Mouse (Mus musculus): ENCODE measurements around the gene Prss36.
"Not testable (repeated sequence)": the region's sequence is repeated elsewhere in the genome, so short reads cannot be mapped to it uniquely, and the experiment has no call there.

Prss36 gene

DNA sequence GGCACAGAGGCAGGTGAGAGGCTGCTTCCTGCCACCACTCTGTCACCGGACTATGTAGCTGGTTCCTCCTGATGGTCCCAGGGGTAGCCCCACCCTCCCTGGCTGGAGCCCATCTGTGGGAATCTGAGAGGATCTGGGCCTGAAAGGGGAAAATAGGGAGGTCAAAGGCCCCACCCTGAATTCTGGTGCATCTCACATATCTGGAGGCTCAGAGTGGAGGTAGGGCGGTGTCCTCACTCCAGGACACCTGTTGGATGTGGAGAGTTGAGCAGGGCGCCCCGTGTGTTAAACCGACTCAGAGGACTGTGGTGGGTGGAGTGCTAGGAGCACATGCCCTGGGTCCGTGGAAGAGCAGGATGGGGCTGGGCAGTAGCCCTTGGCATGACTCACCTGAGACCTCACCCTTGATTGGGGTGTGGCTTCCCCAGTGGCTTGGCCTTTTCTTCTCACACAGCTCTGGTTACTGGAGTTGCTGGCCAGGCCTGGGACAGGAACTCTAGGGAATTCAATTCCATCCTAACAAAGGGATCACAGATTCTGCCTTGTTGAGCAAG, at the start of gene Prss36:
TSS of gene Prss36 (minus strand) at position 256 of the 554 bp plus-strand sequence.
- DNase-seq, result no peak

DNA sequence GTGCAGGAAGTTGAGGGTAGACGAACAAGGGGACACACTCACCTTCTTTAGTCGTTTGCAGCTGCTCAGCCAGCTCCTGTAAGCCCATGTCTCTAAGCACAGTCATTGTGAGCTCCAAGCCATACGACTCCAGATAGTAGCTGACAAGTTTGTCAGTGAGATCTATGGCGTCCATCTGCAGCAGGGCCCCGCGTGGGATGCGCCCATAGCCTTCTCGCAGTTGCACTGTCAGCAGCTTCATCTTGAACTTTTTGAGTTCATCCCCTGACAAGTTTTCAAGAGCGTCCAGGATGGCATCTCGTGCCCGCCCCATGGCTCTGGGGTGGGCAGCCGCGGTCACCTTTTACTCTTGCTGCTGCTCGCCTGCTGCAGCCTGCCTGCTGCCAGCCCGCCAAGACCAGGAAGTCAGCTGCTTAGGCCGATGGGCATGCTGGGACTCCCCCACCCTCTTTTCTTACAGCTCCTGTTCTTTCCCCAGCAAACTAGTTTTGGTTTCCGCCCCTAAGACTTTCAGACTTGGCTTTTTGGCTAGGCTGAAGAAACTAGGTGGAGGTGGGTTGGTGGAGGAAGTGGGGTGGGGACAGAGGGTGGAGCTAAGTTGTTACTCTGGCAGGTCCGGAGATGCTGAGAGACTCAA, 46.9 kb upstream of the Prss36 start, which contains the start of gene Pycard:
TSS of gene Pycard (minus strand) at position 527 of the 637 bp plus-strand sequence.
- DNase-seq, result peak; percentile 58 to 67

DNA sequence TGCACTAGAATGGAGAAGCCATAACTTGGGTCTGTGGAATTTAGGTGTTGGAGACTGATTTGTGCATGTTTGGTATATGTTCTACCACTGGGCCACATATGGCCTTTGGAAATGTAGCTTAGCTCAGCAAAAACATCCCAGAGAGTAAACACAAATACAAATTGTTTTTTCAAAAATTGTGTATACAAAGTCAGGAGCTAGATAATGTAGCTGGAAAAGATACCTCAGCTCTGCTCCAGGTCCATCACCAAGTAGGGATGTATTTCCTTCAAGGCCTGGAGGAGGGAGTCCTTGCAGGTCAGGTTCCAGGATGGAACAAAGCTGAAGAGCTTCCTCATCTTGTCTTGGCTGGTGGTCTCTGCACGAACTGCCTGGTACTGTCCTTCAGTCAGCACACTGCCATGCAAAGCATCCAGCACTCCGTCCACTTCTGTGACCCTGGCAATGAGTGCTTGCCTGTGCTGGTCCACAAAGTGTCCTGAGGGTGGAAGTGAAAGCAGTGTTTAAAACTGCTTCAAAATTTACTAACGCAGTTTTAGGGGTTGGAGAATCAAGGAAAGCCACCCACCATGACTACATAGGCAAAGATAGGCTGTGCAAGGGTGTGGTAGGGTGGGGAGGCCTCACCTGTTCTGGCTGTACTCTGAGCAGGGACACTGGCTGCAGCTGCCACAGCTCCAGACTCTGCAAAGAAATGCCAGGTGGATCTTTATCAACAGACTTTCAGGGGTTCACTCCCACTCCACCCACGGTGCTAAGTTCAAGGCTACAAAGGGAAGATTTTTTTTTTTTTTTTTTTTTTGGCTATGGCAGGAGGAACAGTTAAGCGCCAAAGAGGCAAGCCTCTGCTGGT, 46.2 kb upstream of the Prss36 start:
- no peak for DNase-seq

DNA sequence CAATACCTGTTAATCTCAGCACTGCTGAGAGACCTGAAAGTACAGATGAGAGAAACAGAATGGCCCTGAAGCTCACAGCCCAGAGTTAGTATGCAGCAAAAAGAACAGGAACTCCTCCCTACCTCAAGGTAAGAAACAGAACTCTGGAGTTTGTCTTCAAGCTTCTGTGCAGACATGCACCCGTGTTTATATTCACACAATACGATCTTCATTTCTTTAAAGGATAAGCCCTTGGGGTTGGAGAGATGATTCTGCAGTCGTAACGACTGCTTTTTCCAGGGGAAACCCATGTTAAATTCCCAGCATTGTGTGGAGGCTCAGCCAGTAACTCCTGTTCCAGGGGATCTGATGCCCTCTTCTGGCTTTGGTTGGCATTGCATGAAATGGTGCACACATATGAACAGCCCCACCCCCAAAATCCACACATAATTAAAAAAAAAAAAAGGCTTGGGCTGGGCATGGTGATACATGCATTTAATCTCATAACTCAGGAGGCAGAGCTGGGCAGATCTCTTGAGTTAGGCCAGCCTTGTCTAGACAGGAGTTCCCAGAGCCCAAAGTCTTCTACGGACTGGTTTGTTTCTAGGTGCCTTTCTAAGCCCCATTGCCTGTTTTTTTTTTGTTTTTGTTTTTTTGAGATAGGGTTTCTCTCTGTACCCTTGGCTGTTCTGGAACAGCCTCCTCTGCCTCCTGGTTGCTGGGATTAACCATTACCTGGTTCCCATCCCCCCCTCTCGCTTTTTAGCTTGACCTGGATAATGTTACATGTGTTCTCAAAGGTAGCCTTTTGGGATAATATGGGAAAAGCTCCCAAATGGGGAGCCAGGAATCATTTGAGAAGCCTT, 45.3 kb upstream of the Prss36 start:
- DNase-seq, result peak; percentile 73 to 87

DNA sequence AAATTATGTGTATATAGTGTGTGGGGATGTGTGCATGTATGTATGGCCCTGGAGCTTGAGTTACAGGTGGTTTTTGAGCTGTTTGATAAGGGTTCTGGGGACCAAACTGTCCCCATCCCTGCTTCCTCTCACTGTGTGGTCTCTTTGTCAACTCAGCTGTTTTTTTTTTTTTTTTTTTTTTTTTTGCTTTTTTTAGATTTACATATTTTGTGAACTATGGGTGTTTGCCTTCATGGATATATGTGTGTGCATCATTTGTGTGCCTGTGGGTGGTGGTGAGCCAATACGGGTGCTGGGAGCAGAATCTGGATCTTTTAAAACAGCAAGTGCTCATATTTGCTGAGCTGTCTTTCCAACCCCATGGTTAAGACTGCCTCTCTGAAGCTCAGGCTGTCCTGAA, 42.4 kb upstream of the Prss36 start:
- no peak for DNase-seq

DNA sequence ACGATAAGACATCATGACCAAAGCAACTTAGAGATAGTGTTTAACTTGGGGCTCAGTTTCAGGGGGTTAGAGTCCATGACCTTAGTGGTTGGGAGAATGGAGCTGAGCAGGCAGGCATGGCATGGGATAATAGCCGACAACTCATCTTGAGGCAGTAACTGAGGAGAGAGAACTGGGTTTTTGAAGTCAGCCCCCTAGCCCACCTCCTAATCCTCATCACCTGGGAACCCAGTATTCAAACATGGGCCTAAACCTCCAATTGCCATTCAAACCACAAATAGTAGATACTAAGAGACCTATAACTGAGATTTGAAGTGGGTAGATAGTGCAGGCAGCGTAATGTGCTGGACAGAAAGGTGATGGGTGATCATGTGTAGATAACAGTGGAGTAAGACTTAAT, 34.1 kb upstream of the Prss36 start:
- no peak for DNase-seq

DNA sequence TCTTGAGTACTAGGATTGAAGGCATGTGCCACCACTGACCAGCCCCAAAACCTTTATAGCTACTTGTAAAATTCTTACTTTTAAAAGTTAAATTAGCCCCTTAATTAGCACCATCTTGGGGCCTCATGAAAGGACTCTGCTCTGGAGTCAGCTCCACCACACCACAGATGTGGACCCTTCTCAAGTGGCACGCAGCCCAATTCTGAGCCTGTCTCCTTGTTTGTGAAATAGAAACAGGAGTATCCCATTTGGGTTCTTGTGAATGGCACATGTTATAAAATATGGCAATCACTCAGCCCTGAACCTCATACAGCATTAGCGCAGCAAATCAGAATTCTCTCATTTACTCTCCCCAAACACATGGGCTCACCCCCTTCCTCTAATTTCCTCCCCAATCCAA, 32.3 kb upstream of the Prss36 start:
- DNase-seq, result no peak

DNA sequence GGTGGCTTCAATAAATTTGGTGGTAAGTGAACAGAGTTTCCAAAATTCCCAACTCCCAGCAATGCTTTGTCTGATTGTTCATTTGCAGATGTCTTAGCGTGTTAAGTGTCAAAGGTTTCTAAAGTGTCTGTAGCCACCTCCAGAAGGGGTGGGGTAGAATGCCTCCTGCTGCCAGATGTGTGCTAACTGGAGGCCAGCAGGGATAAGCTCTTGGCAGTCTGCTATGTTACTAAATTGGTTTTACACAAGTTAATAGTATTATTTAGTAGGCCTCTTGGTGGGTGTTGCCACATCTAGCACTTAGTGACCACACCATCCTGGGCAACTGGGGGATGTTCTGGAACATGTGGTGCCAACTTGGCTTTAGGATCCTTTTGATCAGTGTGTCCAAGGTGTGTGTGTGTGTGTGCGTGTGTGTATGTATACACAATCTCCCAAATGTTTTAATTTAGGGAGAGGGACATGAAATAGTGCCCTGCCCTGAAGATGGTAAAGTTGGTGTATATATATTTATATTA, 27.9 kb upstream of the Prss36 start:
- DNase-seq, result no peak

DNA sequence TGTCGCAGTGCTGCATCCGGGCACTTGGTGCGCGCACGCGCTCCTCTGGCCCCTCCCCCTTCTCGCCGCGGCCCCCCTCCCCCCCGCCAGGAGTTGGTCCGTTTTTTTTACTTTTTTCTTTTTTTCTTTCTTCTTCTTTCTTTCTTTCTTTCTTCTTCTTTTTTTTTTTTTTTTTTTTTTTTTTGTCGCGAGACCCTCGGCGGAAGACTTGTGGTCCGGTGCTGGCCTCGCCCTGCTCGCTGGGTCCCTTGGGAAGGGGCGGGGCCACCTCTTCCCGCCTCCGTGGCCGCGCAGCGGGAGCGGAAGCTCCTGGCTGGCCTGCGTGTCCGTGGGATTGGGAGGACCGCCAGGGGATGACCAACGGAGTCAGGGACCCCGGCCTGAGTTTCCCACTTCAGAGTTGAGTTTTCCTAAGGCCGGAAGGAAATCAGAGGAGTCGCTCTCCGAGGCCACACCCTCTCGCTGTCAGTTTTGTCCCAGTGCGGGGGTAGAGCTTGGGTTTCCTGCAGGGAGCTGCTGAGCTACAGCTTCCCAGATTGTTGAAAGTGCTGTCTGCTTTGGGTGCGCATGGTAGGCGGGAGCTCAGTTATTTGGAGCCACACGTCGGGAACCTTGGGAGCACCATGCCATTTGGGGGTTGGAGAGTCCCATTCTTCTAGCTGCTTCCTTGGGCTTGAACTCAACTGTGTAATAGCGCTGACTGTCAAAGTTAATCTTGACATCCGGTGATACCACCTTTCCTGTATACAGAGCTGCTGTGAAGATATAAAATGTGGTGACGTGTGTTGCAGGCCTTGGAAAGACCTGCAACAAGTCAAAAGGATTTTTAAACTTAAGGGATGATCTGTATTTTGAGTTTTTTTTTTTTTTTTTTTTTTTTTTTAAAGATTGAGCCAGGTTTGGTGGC, 21.6 kb upstream of the Prss36 start:
- DNase-seq, result peak; percentile 80 to 90

DNA sequence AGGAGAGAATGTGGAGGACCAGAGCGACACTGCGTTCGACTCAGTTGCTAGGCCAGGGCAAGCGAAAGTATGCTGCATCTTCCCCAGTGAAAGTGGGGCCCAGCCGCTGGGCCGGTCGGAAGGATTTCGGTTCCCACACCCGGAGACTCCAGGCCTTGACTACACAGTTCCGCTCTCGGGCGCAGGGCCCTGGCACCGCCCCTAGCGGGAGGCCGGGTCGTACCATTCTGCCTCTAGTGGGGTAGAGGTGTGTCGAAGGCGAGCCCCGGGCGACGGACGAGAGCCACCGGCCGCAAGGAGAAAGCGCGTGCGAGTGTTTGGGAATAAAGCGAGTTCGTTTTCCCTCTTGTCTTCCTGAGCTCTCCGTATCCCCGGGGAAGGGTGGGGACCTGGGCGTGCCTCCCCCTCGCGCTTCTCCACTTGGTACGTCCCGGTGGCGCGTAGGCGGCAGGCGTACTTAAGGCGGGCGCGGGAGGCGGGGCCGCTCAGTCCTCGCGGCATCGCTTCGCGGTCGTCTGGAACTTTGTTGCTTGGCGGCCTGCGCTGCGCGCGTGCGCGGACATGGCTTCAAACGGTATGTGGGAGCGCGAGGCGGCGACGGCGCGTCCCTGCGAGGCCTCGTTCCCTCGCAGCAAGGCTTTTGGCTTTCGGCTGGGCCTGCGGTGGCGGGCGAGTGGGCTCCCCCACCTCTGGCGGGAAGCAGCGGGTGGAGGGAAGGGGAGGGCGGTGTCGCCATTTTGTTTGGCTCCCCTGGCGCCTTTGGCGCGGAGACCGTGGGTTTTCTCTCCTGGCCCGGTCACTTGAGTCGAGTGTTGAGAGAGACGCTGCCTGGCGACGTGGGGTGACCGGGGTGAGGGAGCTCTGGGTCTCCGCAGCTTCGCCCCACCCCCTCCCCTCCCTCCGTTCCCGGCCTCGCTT, 20.7 kb upstream of the Prss36 start, which contains the start of gene Fus:
TSS of gene Fus (plus strand) at position 454 of the 918 bp plus-strand sequence.
- peak; percentile 93 to 96 for DNase-seq

DNA sequence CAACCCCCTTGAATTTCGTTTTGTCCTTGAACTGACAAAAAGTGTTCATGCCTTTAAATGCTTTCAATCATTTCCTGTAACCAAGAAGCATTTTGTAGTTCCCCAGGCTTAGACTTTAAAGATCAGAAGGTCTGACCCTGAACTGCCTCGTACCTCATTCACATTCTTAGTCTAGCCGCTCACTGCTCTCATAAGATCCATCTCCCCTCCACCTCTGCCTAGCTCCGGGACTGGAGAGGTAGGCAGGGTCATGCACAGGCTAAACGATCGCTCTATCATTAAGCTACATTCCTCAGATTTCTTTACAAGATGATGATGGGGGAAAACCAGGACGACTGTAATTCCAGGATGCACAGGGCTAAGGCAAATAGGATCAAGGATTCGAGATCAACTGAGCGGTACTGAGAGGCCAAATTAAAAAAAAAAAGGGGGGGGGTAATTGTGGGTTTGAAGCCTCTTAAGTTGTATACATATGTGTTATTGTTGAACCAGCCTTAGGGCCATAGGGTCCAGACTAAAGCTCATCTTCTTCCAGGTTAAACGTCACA, 19.9 kb upstream of the Prss36 start:
- DNase-seq, result no peak

DNA sequence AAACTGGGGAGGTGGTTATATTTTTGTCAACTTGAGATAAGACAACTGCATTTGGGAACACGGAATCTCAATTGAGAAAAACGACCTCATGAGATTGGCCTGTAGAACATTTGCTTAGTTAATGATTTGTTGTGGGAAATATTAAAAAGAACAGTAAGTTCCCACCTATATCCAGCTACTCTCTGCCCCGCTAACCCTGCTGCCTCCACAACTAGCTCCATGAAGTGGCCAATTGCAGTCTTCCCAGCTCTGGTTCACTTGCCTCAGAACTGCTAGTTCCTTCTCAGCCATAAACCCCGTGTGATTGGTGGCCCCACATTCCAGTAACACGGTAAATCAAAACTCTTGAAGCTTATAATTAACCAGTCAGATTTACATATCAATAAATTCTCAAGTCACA, 12.8 kb upstream of the Prss36 start:
- DNase-seq, result peak; percentile 43 to 71

DNA sequence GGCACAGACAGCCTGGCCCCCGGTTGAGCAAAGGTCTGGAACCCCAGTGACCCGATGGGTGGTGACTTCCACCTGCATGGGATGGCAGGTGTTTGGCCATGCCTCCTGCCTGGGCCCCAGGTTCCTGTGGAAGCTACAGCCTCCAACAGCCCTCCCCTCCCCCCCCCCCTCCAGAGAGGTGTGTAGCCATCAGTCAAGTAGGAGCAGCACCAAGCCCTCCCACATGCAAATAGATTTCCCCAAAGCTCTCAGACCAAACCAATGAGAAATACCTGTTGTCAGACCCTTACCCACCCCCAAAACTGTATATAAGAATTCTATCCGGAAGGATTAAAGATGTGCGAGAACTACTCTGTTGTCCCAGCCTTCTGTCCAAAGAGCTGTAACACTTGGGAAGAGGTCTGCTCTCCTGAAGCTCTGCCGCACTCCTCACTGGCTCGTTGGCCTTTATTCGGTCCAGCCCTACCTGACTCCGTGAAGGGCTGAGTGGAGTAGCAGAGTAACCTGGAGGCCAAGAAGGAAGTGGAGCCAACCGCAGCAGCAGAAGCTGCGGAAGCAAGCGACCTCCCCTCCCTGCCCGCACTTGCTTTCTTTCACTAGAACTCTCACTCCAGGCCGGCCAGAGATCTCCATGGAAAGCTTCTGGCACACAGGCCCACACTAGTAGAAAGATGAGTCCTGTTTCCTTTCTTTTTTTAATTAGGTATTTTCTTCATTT, 6.5 kb upstream of the Prss36 start:
- DNase-seq, result no peak

DNA sequence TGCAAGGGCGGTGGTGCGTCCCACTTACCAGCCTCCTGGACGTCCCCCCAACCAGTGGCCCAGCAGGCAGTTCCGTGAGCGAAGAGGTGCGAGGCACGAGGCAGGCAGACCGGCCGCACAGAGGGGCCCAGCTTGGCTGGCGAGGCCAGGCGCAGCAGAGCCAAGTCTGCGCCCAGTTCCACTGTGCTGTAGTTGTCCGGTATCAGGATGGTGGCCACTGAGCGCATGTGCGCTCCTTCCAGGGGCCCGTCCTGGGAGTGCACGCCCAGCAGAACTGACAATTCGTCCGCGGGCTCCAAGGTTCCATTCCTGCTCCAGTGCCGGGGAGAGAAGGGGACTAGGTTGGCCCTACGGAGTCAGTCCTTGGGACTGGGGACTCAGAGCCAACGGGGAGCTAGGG, 1.9 kb downstream of the Prss36 start:
- DNase-seq, result no peak

DNA sequence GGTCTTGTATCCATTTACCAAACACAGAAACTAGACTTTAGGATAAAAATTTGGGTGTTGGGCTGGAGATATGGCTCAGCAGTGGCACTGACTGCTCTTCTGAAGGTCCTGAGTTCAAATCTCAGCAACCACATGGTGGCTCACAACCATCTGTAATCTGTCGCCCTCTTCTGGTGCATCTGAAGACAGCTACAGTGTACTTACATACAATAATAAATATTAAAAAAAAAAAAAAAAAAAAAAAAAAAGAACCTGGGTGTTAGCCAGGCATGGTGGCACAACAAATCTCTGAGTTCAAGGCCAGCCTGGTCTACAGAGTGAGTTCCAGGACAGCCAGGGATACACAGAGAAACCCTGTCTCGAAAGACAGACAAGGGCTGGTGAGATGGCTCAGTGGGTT, 4.4 kb downstream of the Prss36 start:
- not testable (repeated sequence) for DNase-seq

DNA sequence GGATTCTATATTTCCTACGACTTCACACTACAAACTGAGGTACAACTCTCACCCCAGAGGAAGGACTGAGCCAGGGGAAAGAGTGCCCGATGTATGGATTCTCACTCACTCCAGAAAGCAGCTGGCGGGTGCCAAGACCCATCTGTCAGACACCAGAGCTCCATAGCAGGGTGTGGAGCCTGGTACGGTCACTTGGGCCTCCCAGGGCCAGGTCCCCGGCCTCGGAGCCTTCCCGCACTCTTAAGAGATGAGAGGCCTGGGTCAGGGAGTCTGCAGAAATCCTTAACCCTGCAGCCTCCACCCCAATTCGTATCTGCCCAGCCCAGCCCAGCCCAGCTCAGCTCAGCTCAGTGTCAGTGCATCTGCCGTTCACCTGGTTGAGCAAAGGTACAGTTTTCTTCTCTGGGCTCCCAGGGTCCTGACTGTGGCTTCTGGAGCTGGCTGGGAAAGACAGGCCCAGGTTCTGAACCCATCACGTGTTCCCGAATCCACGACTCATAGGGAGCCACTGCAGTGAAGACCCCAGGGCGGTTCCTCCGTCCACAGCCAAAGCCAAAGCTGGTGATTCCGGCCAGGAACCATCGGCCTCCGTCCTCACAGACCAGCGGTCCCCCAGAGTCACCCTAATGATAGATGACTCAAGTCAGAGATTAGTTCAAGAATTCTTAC, 10.2 kb downstream of the Prss36 start:
- no peak for DNase-seq

DNA sequence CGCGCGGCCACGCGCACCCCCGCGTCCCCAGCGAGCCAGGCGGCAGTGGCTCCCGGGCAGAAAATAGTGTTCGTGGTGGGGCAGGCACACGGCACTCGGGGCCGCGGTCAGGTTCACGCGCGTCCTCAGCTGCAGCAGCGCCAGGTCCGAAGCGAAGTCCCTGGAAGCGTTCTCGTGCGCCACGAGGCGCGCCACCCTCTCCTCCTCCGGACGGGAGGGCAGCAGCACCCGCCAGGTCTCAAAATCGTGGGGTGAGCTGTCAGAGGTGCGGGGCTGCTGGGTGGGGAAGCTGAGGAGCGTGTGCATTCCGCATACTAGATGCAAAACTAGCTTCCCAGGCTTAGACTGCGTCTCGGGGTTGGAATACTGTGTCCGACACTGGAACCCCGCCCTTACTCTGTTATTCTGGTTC, 10.8 kb downstream of the Prss36 start:
- DNase-seq, result no peak

DNA sequence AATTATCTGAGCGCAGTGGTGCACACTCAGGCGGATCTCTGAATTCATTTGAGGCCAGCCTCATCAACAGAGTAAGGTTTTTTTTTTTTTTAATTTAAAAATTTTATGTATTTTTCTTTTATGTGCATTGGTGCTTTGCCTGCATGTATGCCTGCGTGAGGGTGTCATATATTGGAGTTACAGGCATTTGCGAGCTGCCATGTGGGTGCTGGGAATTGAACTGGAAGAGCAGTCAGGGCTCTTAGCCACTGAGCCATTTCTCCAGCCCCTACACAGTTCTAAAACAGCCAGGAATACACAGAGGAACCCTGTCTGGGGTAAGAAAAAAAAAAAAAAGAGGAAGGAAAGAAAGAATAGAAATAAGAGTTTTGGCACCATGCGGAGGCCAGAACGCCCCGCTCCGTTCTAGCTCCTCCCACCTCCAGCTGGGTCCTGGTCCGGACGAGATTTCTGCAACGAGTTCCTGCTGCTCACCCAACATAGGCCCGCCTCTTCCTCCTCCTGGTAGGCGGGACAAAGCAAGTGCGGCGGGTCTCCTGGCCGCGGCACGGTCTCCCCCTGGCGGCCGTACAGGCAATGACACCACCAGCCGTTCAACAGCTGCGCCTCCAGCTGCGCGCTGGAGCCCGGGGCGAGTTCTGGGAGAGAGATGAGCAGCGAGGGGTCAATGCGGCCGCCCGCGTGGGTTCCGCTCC, 11.3 kb downstream of the Prss36 start:
- peak; percentile 96 to 98 for DNase-seq

Data from kidney, postnatal 36 days (tissue).